Mouse (Mus musculus) limb, embryonic 12.5 days (tissue): ENCODE data around the gene Copg1. TPM values are rescaled to one million over a fixed set of nuclear protein-coding genes. Genes with fewer than 3 reads are reported as not detected.

Source experiments
- polyA plus RNA-seq: library from polyadenylated mRNA; unstranded; fragments of >200 nt; fragmentation: Nextera tagmentation; extraction: Ambion mirVana; gene quantifications from 2 replicates; pipeline ENCODE4 v1.2.1, GENCODE M21; 2016

The Copg1 gene
- polyA plus RNA-seq, 1 experiment from 2014 or later = 169 TPM

Other genes starting within 250 kb of the Copg1 start
- 13.0 and 13.8 TPM in 2 replicates for gene Aplf, start 215.6 kb upstream of the Copg1 start, polyA plus RNA-seq
- gene Efcc1, start 156.9 kb upstream of the Copg1 start, polyA plus RNA-seq = 0.36 and 0.38 TPM in 2 replicates
- 2.7 and 3.3 TPM in 2 replicates for gene Gp9, start 109.7 kb upstream of the Copg1 start, polyA plus RNA-seq
- 8.8 and 10.0 TPM in 2 replicates for gene Rab43, start 75.7 kb upstream of the Copg1 start, polyA plus RNA-seq
- 4.6 and 4.7 TPM in 2 replicates for gene Gm45140, start 52.0 kb upstream of the Copg1 start, polyA plus RNA-seq
- 62.2 and 67.4 TPM in 2 replicates for gene Isy1, start 49.0 kb upstream of the Copg1 start, polyA plus RNA-seq
- gene Cnbp, start 36.7 kb upstream of the Copg1 start, polyA plus RNA-seq = 1,117 and 1,149 TPM in 2 replicates
- 71.9 and 72.1 TPM in 2 replicates for gene Hmces, start 26.1 kb downstream of the Copg1 start, polyA plus RNA-seq
- gene H1fx, start 93.8 kb downstream of the Copg1 start, polyA plus RNA-seq = 72.9 and 129 TPM in 2 replicates
- 154 and 171 TPM in 2 replicates for gene Rab7, start 157.5 kb downstream of the Copg1 start, polyA plus RNA-seq
- 333 and 337 TPM in 2 replicates for gene Rpn1, start 196.7 kb downstream of the Copg1 start, polyA plus RNA-seq